ENCODE assay signal across 12 mouse cellular contexts in genomic region chrX:72992291-72992919, GRCm38 (mm10). TPM values are rescaled to one million over a fixed set of nuclear protein-coding genes. Genes with fewer than 3 reads are reported as not detected.
DNase-seq lines count a peak whose midpoint lies in the region; ATAC-seq and TF ChIP-seq lines count a peak whose summit lies in the region.
"Had no signal": no experiment of that assay in that cellular context is flagged by ENCODE, and none has a peak within 500 bp of the region (broad histone marks: within the 10 kb centered on the region; RNA-seq: fewer than 3 reads in every experiment).

No protein-coding gene starts in this region.

- DNase-seq in gastrocnemius, adult 2 months, result no peak
- no peak for DNase-seq in gastrocnemius, postnatal 25 days
- peak; percentile 14 for DNase-seq in lung, embryonic 14.5 days
- DNase-seq in lung, postnatal 14 days, result no peak
- peak; percentile 15 for DNase-seq in NIH3T3 (ENCODE audit: low read depth)
- peak; percentile 39 for DNase-seq in naive thymus-derived CD4-positive, alpha-beta T cell, adult 2 months (ENCODE audit: low read depth)
- DNase-seq in kidney, postnatal 14 days, result no peak
- DNase-seq in layer of hippocampus, postnatal 14 days (ENCODE audit: low spot score in 2 of 2), result no peak
- DNase-seq: heart, postnatal 10 days had no signal

- H3K27ac ChIP-seq in gastrocnemius, adult 2 months, result no peak overlapping the region
- H3K27ac ChIP-seq in lung, embryonic 14.5 days (ENCODE audit: low read depth), result no peak overlapping the region
- H3K27ac ChIP-seq: liver, embryonic 15.5 days had no signal

- no peak for ATAC-seq in lung, embryonic 14.5 days (ENCODE audit: insufficient read depth)

- H3K36me3 ChIP-seq in lung, embryonic 14.5 days (ENCODE audit: insufficient read depth), result no peaks in the 10 kb centered on the region
- H3K36me3 ChIP-seq: G1E; liver, embryonic 15.5 days had no signal

- peak; percentile 61 for TF ChIP-seq CTCF in gastrocnemius, adult 2 months (IDR thresholded peaks at IDR 0.05)
- peak; percentile 47 for TF ChIP-seq CTCF in lung, embryonic 14.5 days (IDR thresholded peaks at IDR 0.05; ENCODE audit: low read depth)

- no peaks in the 10 kb centered on the region for H3K27me3 ChIP-seq in lung, embryonic 14.5 days (ENCODE audit: insufficient read depth, low read length)

- intact Hi-C loops in gastrocnemius, adult 2 months (cut with DNase I), result no loop called here

- H3K4me1 ChIP-seq in lung, embryonic 14.5 days (ENCODE audit: insufficient read depth), result no peaks in the 10 kb centered on the region
- H3K4me1 ChIP-seq: liver, embryonic 15.5 days had no signal

- no peak overlapping the region for H3K4me3 ChIP-seq in gastrocnemius, adult 2 months
- H3K4me3 ChIP-seq in lung, embryonic 14.5 days (ENCODE audit: low read depth, low read length), result no peak overlapping the region
- H3K4me3 ChIP-seq: liver, embryonic 15.5 days had no signal

- H3K4me2 ChIP-seq in lung, embryonic 14.5 days, result no peak overlapping the region
- H3K4me2 ChIP-seq: liver, embryonic 15.5 days had no signal

- WGBS in lung, embryonic 14.5 days, result 51% methylated on average over 5 of the region's 5 CpGs

- no peaks in the 10 kb centered on the region for H3K9me3 ChIP-seq in lung, embryonic 14.5 days (ENCODE audit: low read depth, low read length)
- H3K9me3 ChIP-seq: G1E; liver, embryonic 15.5 days had no signal

- H3K9ac ChIP-seq in lung, embryonic 14.5 days, result no peak overlapping the region
- H3K9ac ChIP-seq: liver, embryonic 15.5 days had no signal

RNA-seq across cellular contexts. Expression of gene Zfp185, which starts 5.3 kb away (rescaled TPM):
- 1 to 10 TPM in 1 of 2 experiments, under 1 TPM in 1; 0.82 to 2.5 TPM for total RNA-seq in gastrocnemius, adult 2 months (2021)
- 1 to 10 TPM; 2.1 to 4.4 TPM for total RNA-seq in gastrocnemius, postnatal 25 days (2021)
- polyA plus RNA-seq in lung, embryonic 14.5 days (2014; fragmentation: Nextera tagmentation; extraction: Ambion mirVana), result 6.5 and 8.0 TPM in 2 replicates
- total RNA-seq in layer of hippocampus, postnatal 14 days (2021), result 1 to 10 TPM in 1 of 2 experiments, under 1 TPM in 1; 0.83 to 1.6 TPM
- polyA plus RNA-seq: G1E had no signal

RNA-seq across cellular contexts. Expression of gene Pnma5, which starts 44.5 kb away (rescaled TPM):
- total RNA-seq in gastrocnemius, adult 2 months (2021), result under 1 TPM in 1 of 2 experiments, not detected in 1; 0.14 TPM
- not detected for total RNA-seq in gastrocnemius, postnatal 25 days (2021)
- polyA plus RNA-seq in lung, embryonic 14.5 days (2014; fragmentation: Nextera tagmentation; extraction: Ambion mirVana), result 0.11 TPM in 1 of 2 replicates, not detected in the other
- under 1 TPM; 0.52 to 0.62 TPM for total RNA-seq in layer of hippocampus, postnatal 14 days (2021)
- total RNA-seq: G1E had no signal
- polyA plus RNA-seq: G1E; kidney, embryonic 16.5 days had no signal

Comparison
In these comparisons a context has a peak if more than half of its experiments do, and no peak if none do; other contexts are left out.
1. DNase-seq: peak in lung, embryonic 14.5 days (single experiment), NIH3T3 (single experiment) and naive thymus-derived CD4-positive, alpha-beta T cell, adult 2 months (single experiment); none in gastrocnemius, adult 2 months (single experiment), gastrocnemius, postnatal 25 days (single experiment), lung, postnatal 14 days (single experiment), kidney, postnatal 14 days (single experiment) and layer of hippocampus, postnatal 14 days (0 of 2).